Mouse (Mus musculus) liver, embryonic 16.5 days (tissue): ENCODE data around the gene Slc29a4. TPM values are rescaled to one million over a fixed set of nuclear protein-coding genes. Genes with fewer than 3 reads are reported as not detected.
A peak's percentile ranks its signal among the peaks of the same experiment; 100 is the strongest.

ENCODE experiments used
- ATAC-seq: fragments of 200-750 bp; cut with Nextera tagmentation; 2 replicates; pipeline ENCODE4 v1.8.0; 2017; ENCODE audit warnings: low read depth, mild to moderate bottlenecking, moderate number of reproducible peaks, moderate library complexity
- H3K27ac ChIP-seq: fragments of 300-500 bp; sonication (generic); 2 replicates; pipeline ENCODE4 v1.5.1; 2014; ENCODE audit warnings: mild to moderate bottlenecking, low read length
- H3K27me3 ChIP-seq: fragments of 300-500 bp; sonication (generic); 2 replicates; pipeline ENCODE4 v1.6.1; 2014; ENCODE audit warnings: low read depth, low read length, mixed read lengths; ENCODE audit not compliant: control insufficient read depth, insufficient read depth
- H3K36me3 ChIP-seq: fragments of 300-500 bp; sonication (generic); 2 replicates; pipeline ENCODE4 v1.6.1; 2014; ENCODE audit warnings: mild to moderate bottlenecking; ENCODE audit not compliant: control insufficient read depth, insufficient read depth
- H3K4me1 ChIP-seq: fragments of 300-500 bp; sonication (generic); 2 replicates; pipeline ENCODE4 v1.6.1; 2014; ENCODE audit warnings: low read depth, low read length, mixed read lengths; ENCODE audit not compliant: control insufficient read depth
- H3K4me2 ChIP-seq: fragments of 300-500 bp; sonication (generic); 2 replicates; pipeline ENCODE4 v1.6.1; 2014; ENCODE audit warnings: low read depth, low read length, mixed read lengths
- H3K4me3 ChIP-seq: fragments of 300-500 bp; sonication (generic); 2 replicates; pipeline ENCODE4 v1.5.1; 2014; ENCODE audit warnings: low read depth, mild to moderate bottlenecking, low read length
- H3K9ac ChIP-seq: fragments of 300-500 bp; sonication (generic); 2 replicates; pipeline ENCODE4 v1.6.1; 2014; ENCODE audit warnings: low read depth, low read length
- H3K9me3 ChIP-seq: fragments of 300-500 bp; sonication (generic); replicated peaks from 2 replicates; pipeline ENCODE4 v1.6.1; 2016; ENCODE audit warnings: low read length; ENCODE audit not compliant: control insufficient read depth
- WGBS: fragments of 180-500 bp; shearing (Covaris S2); extraction: QIAGEN DNeasy Blood & Tissue Kit; methylation state at CpG from one replicate; pipeline ENCODE4 v1.1.7; 2014; ENCODE audit not compliant: insufficient replicate concordance; 5-methylcytosine and 5-hydroxymethylcytosine counted together
- polyA plus RNA-seq: library from polyadenylated mRNA; unstranded; fragments of >200 nt; fragmentation: Nextera tagmentation; extraction: Ambion mirVana; gene quantifications from 2 replicates; pipeline ENCODE4 v1.2.1, GENCODE M21; 2015

Slc29a4 gene
- 0.09 and 0.21 TPM in 2 replicates for polyA plus RNA-seq

DNA sequence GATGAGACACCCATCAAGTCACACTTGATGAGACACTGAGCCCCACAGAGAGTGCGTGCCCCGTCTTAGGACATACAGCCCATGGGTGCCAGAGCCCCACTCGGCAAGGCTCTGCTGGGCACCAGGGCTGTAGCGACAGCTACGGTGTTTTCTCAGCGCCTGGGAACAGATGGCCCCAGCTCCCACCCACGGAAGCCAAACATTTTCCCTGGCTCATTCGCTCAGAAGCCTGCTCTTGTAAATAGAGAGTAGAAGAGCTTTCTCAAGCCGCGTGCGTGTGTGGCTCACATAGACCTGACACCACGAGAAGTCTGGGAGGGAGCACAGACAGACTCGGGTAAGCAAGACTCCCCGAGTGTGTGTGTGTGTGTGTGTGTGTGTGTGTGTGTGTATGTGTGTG, at the start of gene Slc29a4:
Slc29a4 (plus strand) TSS at position 265 of the 400 bp plus-strand sequence.
- no peaks in the 10 kb centered on the region for H3K4me1 ChIP-seq
- H3K4me3 ChIP-seq = no peak within 1 kb of the TSS
- H3K9ac ChIP-seq = no peak within 1 kb of the TSS
- no peak within 1 kb of the TSS for H3K4me2 ChIP-seq
- no peak within 1 kb of the TSS for H3K27ac ChIP-seq
- no peaks in the 10 kb centered on the region for H3K9me3 ChIP-seq
- WGBS = 57% methylated on average over 14 of the region's 14 CpGs
- H3K36me3 ChIP-seq = no peaks in the 10 kb centered on the region
- no peak for ATAC-seq
- no peaks in the 10 kb centered on the region; the same call in 1 of the 2 replicates for H3K27me3 ChIP-seq

DNA sequence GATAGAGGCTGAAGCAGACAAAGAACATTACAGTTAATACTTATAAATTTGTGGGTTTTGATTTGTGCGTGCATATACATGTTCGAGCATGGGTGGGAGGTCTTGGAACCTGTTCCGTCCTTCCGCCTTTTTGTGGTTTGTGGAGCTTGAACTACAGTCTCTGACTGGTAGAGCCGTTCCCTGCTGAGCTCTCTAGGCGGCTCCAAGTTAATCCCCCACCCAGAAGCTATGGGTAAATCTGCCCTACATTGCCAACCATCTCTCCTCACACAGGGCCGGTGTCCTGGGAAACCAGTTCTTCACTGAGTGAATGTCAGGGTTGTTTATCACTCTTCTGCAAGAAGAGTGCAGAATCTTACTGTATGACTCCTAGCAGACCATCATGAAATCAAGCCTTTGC, 44.1 kb upstream of the Slc29a4 start:
- H3K9ac ChIP-seq = peak overlapping the region; percentile 40
- no peaks in the 10 kb centered on the region for H3K9me3 ChIP-seq
- H3K4me1 ChIP-seq = peaks cover 55% of the 10 kb centered on the region
- H3K4me3 ChIP-seq = no peak overlapping the region
- ATAC-seq = no peak
- 66% methylated on average over 7 of the region's 7 CpGs for WGBS
- H3K36me3 ChIP-seq = peaks cover 3% of the 10 kb centered on the region
- peak overlapping the region; percentile 72 for H3K27ac ChIP-seq
- H3K27me3 ChIP-seq = no peaks in the 10 kb centered on the region
- peak overlapping the region; percentile 24; the same call in 1 of the 2 replicates for H3K4me2 ChIP-seq

DNA sequence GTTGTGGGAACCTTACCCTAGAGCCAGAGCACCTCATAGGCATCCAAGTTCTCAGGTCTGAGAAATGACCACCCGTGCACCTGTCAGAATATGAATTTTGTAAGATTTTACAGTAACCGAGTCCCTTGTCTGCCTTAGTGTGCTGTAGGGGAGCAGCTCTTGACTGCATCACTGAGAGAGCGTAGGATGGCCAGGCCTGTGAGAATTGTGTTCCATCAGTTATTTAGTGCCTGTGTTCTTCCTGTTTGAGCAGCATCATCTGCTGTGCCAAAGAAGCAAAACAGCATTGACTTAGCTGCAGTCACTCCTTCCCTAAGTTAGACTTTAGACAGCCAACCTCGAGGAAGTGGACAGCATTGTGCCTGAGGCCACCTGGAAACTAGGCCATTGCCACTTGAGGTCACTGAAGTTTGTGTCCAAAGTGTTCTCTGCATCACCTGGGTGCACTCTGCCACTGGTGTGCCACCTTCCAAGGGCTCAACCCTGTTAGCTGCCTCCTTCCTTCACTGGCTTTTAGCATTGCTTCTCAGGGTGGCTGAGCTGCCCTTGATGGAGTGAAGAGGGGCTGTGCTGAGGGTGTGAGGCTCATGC, 42.8 kb upstream of the Slc29a4 start:
- peak overlapping the region; percentile 51 for H3K4me2 ChIP-seq
- peak overlapping the region; percentile 57; the same call in 1 of the 2 replicates for H3K9ac ChIP-seq
- peaks cover 58% of the 10 kb centered on the region for H3K4me1 ChIP-seq
- peaks cover 3% of the 10 kb centered on the region for H3K36me3 ChIP-seq
- H3K27me3 ChIP-seq = no peaks in the 10 kb centered on the region
- ATAC-seq = no peak
- H3K27ac ChIP-seq = peak overlapping the region; percentile 86
- no peaks in the 10 kb centered on the region for H3K9me3 ChIP-seq
- H3K4me3 ChIP-seq = no peak overlapping the region
- 76% methylated on average over 4 of the region's 4 CpGs for WGBS

DNA sequence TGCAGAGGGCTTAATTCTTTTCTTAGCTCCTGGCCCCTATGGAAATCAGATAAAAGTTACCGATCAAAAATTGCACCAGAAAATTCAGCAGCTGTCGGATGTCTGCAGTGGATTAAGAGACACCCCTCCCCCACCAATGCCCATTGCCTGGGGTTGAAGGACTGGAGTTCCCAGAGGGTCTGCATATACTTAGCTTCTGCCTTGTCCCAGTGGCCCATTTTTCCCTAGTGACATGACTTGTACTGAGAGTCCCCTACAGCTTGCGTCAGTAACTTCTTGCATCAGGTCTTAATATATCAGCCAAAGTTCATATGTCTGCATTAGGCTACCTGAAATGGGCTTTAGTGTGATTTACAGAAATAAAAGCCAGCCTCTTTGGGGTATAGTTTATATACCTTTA, 41.9 kb upstream of the Slc29a4 start:
- peak overlapping the region; percentile 57 for H3K9ac ChIP-seq
- H3K27me3 ChIP-seq = no peaks in the 10 kb centered on the region
- no peaks in the 10 kb centered on the region for H3K9me3 ChIP-seq
- H3K36me3 ChIP-seq = peaks cover 3% of the 10 kb centered on the region; the same call in 1 of the 2 replicates
- peak overlapping the region; percentile 51 for H3K4me2 ChIP-seq
- 15% methylated on average over 3 of the region's 3 CpGs for WGBS
- H3K4me1 ChIP-seq = peaks cover 58% of the 10 kb centered on the region
- ATAC-seq = peak; percentile 9
- peak overlapping the region; percentile 30 for H3K4me3 ChIP-seq
- H3K27ac ChIP-seq = peak overlapping the region; percentile 86

DNA sequence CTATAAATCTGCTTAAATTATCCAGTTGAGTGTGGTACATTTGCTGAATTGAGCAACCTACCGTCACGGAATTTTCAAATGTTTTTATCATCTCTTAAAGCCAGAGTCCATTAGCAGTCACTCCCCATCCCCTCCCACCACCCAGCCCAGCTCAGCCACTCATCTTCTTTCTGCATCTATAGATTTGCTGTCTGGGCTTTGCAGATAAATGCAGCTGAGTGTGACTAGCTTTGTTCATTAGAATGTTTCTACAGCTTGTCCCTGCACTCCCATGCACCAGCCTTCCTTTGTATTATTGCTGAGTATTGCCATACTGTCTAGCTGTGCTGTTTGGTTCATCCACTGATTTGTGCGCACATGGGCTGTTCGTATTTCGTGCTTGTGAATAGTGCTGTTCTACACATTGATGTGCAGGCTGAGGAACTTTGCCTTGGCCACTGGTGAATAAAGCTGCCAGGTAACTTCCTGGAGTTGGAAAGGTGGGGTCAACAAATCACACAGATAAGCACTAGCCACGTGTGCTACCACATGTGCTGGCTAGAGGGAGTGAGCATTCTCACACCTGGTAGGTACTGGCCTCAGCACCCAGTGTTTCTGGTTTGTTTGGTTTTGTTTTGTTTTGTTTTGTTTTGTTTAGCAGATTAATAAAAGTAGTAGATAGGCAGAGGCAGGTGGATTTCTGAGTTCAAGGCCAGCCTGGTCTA, 41.4 kb upstream of the Slc29a4 start:
- peak overlapping the region; percentile 86 for H3K27ac ChIP-seq
- 30% methylated on average over 6 of the region's 6 CpGs for WGBS
- peaks cover 58% of the 10 kb centered on the region for H3K4me1 ChIP-seq
- H3K9ac ChIP-seq = peak overlapping the region; percentile 57; the same call in 1 of the 2 replicates
- no peaks in the 10 kb centered on the region for H3K27me3 ChIP-seq
- ATAC-seq = peak; percentile 92
- H3K4me3 ChIP-seq = peak overlapping the region; percentile 30
- H3K4me2 ChIP-seq = peak overlapping the region; percentile 51
- no peaks in the 10 kb centered on the region for H3K9me3 ChIP-seq
- peaks cover 7% of the 10 kb centered on the region for H3K36me3 ChIP-seq

DNA sequence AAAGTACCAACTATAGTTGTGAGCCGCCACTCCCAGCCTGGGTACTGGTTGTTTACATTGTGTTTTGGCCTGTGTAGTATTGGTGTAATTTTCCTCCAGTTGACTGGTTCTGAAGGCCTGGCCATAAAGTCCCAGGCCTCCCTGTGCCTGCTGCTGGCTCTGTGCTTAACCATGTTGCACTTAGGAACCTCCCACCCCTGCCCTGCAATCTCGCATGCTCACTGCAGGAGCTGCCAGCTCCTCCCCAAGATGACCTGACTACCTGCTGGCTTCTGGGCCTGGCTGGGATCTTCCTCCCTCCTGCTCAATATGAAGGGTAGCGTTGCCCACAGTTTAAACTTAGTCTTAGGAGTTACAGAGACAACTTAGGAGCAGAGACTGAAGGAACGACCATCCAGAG, 40.0 kb upstream of the Slc29a4 start:
- peak overlapping the region; percentile 86 for H3K27ac ChIP-seq
- H3K9ac ChIP-seq = no peak overlapping the region; the same call in 1 of the 2 replicates
- no peaks in the 10 kb centered on the region for H3K27me3 ChIP-seq
- peaks cover 56% of the 10 kb centered on the region for H3K4me1 ChIP-seq
- H3K9me3 ChIP-seq = no peaks in the 10 kb centered on the region
- H3K4me2 ChIP-seq = peak overlapping the region; percentile 51; the same call in 1 of the 2 replicates
- H3K4me3 ChIP-seq = no peak overlapping the region
- WGBS = 66% methylated on average over 4 of the region's 4 CpGs
- no peak for ATAC-seq
- peaks cover 16% of the 10 kb centered on the region for H3K36me3 ChIP-seq

DNA sequence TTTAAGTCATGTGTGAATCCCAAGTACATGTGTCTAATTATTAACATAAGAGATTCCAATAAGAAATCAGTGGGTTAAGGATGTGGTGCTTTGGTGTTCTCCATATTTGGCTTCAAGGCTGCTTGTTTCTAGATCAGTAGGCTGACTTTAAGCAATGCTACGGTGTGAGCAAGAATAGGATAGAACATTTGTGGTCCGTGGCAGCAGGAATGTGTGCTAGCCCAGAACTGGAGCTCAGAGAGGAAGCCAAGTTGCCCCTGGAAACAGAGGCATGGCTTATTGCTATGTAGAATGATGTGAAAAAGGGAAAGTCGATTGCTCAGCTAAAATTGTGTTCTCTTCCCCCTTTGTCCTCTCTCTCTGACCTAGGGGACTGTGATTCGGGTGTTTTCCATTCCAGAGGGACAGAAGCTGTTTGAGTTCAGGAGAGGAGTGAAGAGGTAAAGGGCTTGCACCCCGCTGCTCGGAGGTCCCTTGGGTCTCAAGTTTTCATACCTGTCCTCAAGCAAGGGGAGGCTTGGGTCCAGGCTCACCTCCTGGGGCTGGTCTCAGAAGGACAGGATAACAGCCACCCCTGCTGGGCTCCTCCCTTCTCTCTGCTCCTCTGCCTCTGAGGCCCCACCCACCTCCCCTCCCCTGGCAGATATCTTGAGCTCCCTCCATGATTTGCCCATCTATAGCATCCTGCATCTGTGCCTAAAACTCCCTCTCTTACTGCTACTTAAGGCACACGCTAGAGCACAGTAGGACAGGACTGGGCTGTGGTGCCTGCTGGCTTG, 31.5 kb upstream of the Slc29a4 start:
- Histone ChIP-seq H3K9ac (no peak overlapping the region), H3K9me3 (no peaks in the 10 kb centered on the region), H3K27me3 (no peaks in the 10 kb centered on the region), H3K4me1 (no peaks in the 10 kb centered on the region; the same call in 1 of the 2 replicates), H3K36me3 (peaks cover 84% of the 10 kb centered on the region), H3K27ac (no peak overlapping the region), H3K4me3 (no peak overlapping the region), H3K4me2 (no peak overlapping the region)
- 81% methylated on average over 7 of the region's 7 CpGs for WGBS
- ATAC-seq = peak; percentile 34; the same call in 1 of the 2 replicates

DNA sequence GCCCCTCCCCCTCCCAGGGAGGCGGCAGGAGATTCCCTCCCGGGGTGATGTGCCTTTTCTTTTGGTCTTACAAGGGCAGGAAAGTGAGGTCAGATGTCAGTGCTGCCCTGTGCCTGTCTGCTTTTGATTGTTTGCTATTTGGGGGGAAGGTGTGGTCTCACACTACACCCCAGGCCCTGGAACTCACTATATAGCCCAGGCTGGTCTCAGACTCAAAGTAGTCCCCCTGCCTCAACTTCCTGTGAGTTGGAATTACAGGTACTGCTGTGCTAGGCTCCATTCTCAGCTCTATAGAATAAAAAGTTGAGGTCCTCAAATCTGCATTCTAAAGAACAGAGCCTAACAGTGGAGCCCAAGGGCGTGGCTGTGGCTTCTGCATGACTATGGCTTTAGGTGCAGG, 24.4 kb upstream of the Slc29a4 start:
- Histone ChIP-seq H3K4me3 (no peak overlapping the region), H3K27ac (no peak overlapping the region), H3K9ac (no peak overlapping the region), H3K27me3 (no peaks in the 10 kb centered on the region), H3K9me3 (no peaks in the 10 kb centered on the region), H3K4me1 (no peaks in the 10 kb centered on the region), H3K36me3 (peaks cover 61% of the 10 kb centered on the region), H3K4me2 (no peak overlapping the region)
- ATAC-seq = no peak
- WGBS = 62% methylated on average over 3 of the region's 3 CpGs
